Comparison of ENCODE assay signal across 18 mouse cellular contexts in the genomic region with DNA sequence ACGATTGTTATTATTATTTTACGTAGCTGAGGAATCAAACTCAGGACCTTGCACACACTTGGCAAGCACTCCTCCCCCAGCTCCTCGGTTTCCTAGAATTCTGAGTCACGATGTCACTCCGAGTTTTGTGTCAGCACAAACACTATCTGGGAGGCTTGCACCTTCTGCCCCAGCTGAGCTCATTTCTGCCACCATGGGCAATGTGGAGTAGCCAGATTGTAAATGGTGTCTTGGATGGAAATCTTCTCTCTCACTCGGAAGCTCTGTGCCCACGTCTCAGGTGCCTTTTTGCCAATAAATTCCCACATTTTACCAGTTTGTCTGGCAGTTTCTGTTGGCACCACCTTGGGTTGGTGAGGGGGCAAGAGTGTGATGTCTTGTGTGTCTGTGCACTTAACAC.
"Had no signal": no experiment of that assay in that cellular context is flagged by ENCODE, and none has a peak within 500 bp of the region (broad histone marks: within the 10 kb centered on the region; RNA-seq: fewer than 3 reads in every experiment).

No protein-coding gene starts in this region.

- H3K9me3 ChIP-seq: limb, embryonic 12.5 days; liver, embryonic 13.5 days; lung, embryonic 15.5 days; midbrain, embryonic 15.5 days; neural tube, embryonic 13.5 days had no signal

- H3K36me3 ChIP-seq: limb, embryonic 12.5 days; liver, embryonic 13.5 days; lung, embryonic 15.5 days; midbrain, embryonic 15.5 days; neural tube, embryonic 13.5 days had no signal

- ATAC-seq: liver, postnatal 0 days; midbrain, embryonic 15.5 days had no signal

- H3K4me3 ChIP-seq: layer of hippocampus, adult 2 months; limb, embryonic 12.5 days; liver, embryonic 13.5 days; lung, embryonic 15.5 days; megakaryocyte, embryonic 14.5 days; midbrain, embryonic 15.5 days; neural tube, embryonic 13.5 days had no signal

- H3K27ac ChIP-seq: layer of hippocampus, adult 2 months; limb, embryonic 12.5 days; liver, embryonic 13.5 days; lung, embryonic 15.5 days; macrophage; midbrain, embryonic 15.5 days; neural tube, embryonic 13.5 days; stomach, postnatal 0 days had no signal

- H3K4me2 ChIP-seq: limb, embryonic 12.5 days; liver, embryonic 13.5 days; lung, embryonic 15.5 days; midbrain, embryonic 11.5 days; midbrain, embryonic 15.5 days; neural tube, embryonic 13.5 days had no signal

- H3K9ac ChIP-seq: limb, embryonic 12.5 days; liver, embryonic 13.5 days; liver, postnatal 0 days; lung, embryonic 15.5 days; midbrain, embryonic 15.5 days; neural tube, embryonic 13.5 days had no signal

- DNase-seq: kidney, adult 9 months; kidney, postnatal 10 days; kidney, postnatal 4 days; liver; liver, embryonic 13.5 days; liver, postnatal 0 days; lung, postnatal 14 days; thymus, adult 18-20 months; thymus, postnatal 14 days had no signal

- H3K4me1 ChIP-seq: liver, embryonic 13.5 days; lung, embryonic 15.5 days; megakaryocyte, embryonic 14.5 days had no signal

- H3K27me3 ChIP-seq: limb, embryonic 12.5 days; liver, embryonic 13.5 days; lung, embryonic 15.5 days; megakaryocyte, embryonic 14.5 days; midbrain, embryonic 15.5 days; neural tube, embryonic 13.5 days had no signal
